Mouse (Mus musculus) right cerebral cortex, postnatal 25 days (tissue): ENCODE results near the gene Tldc2.

Source experiments
- DNase-seq: peaks from one replicate; pipeline ENCODE4 v3.0.0; 2022

Tldc2 gene

DNA sequence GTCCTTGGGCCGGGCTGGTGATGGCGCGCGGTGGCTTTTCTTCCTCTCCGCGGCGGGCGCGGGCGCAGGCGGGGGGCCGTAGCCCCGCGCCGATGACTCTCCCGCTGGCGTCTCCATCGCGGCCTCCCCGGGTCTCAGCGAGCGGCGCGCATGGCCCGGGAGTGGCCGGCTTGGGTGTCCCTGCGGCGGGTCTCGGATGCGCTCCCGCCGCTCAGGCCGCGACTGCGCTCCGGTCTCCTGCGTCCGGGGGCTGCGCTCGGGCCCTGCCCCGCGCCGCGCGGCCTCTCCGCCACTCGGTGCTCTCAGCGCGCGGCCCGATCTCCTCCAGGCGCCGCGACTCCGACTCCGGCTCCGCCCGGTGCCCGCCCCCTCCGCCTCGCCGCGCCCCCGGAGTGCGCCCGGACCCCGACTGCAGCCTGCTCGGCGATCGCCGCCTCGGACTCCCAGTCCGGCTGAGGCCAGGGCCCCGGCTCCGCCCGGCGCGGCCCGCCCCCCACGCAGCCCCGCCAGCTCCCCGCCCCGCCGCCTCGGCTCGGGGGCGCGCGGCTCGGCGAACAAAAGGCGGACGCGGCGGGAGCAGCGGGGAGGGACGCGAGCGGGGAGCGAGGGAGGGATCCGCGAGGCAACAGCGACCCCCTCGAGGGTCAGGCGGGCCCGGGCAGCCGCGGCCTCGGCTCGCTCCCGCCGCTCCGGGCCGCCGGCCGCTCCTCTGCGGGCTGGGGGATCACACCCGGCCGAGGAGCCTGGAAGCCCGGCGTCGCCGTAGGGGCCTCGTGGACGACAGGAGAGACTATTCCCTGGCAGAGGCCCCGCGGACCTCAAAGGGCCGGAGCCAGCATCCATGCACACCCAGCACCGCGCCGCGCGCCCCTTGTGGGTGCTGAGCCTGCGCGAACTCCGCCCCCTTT, 7.8 kb upstream of the Tldc2 start, which contains the start of gene Soga1:
TSS of gene Soga1 (minus strand) at position 462 of the 908 bp plus-strand sequence.
- DNase-seq = peak; percentile 86

DNA sequence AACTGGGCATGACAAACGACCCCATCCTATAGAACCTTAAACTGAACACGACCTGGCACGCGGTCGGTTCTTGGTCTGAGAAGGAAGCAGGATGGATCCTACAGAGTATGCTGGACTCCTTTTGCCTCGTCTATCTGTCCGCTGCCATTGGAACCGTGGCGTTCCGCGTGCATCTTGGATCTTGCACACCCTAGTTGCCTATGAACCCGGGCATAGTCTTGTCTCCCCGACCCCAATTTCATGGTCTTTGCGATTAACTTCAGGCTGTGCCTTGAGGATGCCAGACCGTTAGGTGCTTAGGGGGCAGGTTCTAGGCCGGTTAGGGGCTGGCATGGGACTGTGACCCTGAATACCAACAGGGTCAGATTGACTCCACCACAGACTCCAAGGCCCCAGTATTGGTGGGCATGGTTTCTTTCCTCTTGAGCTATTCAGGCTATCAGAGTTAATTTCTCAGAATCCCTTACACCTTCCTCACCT, 7.1 kb upstream of the Tldc2 start:
- no peak for DNase-seq

DNA sequence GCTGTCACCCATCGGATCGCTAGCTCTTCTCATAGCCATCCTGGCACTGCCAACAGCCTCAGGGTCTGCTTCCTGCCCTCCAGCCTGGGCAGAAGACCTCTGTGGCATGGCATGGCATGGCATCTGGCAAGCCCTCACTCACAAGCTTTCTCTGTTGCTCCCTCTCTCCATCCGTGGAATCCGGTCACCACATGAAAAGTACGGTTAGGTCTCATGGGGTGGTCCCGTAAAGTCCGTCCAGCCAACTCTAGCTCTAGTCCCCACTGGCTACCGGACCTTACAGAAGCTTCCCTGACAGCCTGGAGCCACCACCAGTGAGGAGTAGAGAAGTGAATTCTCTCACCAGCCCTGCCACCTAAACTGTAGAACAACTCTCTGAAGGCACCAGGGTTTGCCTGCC, 5.5 kb upstream of the Tldc2 start:
- DNase-seq = no peak

DNA sequence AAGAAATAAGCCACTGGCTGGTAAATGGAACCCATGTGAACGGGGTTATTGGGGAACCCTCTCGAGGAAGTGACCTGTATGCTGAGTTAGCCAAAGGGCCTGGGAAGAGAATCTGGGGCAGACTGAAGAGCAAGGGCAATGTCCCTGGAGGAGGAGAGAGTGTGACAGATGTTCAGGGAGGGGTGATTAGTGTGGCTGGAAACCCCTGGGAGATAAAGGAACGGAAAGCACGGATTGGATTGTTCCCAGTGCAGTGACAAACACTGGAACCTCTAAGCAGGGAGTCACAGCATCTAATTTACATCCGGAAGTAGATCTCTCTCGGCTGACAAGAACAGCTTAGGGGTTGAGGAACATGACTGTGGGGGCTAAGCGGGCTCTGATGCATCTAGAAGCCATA, 4.9 kb upstream of the Tldc2 start:
- no peak for DNase-seq

DNA sequence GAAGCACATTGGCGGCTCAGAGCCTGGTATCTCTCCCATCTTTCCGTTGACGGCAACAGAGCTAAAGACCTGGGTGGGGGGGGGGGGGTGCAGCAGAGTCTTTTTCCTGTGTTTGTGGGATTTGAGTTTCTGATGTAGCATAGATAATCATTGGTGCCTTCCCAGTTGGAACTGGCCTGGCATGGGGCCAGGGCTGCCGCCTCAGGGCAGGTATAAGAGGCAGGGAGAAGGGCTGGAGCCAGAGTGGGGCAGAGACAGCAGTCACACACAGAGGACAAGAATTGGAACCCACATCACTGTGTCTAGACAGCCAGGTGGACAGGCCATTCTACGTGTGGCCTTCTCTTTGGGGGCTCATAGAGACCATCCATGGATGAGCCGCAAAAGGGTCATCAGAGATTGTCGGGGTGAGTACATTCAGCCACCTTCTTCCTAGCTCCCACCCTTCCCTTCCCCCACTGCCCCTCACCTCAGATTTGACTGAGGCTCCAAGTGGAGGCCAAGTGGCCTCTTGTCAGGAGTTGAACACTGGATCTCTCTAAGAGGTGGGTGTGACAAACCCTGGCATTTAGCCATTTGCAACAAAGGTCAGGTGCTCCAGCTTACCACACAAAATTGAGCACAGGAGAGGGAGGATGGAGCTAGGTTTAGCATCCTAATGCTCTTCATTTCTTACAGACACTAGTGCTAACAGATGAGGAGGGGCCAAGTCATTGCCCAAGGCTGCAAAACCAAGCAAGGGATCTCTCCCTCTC, 1.8 kb upstream of the Tldc2 start:
- DNase-seq = no peak

DNA sequence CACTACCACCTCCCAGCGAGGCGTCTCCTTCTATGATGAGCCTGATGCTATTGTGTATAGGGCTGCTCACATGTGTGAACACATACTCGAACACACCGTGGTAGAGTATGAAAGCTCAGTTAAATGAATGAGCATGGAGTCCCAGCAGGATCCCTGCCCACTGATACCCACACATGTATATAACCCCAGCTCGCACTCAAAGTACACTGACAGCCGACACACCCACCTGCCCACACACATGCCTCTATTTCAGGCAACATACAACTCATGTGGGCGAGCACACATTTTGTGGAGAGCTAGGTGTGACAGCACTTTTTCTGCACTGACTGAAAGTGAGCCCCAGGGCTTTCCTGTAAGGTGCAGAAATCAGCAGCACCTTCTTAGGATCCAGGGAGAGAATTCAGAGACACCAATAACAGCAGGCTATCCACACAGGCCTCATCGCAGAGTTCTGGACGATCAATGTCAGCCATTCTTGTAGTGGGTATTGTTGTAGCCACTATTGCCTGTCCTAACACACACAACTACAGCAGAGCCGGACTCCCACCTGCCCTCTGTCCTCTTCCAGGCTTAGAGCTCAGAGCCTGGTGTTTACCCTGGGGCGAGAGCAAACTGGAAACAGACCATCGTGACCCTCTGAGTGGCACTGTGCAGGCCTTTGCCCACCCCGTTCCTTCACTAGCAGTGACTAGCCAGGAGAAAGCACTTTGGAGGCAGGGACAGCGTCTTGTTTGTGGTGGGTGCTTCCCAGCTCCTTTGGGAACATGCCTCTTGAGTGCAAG, 872 bp downstream of the Tldc2 start:
- peak; percentile 67 for DNase-seq

DNA sequence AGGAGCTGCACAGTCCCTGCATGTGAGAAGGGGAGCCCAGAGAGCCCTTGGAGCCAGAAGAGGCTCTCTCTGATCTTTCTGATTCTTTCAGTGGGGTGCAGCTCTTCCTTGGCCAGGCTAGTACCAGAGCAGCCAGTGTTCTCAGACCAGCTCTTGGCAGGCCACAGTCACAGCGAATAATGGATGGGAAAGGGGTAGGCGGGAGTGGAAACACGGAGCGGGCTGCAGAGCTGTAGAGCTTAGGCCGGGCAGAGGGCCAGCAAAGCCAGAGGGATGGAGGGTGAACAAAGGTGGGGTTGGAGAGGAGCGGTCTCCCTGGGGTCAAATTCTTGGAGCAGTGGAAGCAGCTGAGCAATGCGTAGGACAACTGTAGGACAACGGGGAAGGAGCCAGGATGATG, 5.2 kb downstream of the Tldc2 start:
- DNase-seq = no peak

DNA sequence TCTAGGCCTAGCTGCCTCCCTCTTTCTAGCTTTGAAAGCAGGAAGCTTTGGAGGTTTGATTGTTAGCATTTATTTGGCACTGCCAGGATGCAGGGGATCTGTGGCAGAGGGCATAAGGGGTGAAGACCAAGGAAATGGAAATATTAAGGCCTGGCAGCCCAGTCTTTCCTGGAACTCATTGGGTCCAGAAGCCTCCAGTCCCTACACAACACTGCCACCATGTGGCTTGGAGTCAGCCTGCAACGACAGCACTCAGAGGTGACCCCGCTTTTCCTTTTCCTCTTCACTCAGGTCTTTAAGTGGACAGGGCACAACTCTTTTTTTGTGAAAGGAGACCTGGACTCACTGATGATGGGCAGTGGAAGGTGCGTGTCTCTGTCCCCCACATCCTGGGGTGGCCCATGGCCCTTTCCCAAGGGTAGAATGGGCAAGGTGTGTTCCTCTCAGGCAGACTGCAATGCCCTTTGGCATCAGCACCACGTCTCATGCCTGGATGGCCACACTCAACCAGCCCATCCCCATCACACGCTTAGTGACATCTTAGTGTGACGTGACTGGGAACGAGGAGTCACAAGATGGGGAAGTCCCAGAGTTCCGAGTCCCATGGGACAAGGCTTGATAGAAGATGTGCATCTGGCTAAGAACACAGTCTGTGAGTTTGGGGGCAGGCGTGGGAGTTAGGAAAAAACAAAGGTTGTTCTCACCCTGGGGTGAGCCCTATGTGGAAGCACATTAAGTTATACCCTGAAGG, 8.3 kb downstream of the Tldc2 start:
- peak; percentile 52 for DNase-seq

DNA sequence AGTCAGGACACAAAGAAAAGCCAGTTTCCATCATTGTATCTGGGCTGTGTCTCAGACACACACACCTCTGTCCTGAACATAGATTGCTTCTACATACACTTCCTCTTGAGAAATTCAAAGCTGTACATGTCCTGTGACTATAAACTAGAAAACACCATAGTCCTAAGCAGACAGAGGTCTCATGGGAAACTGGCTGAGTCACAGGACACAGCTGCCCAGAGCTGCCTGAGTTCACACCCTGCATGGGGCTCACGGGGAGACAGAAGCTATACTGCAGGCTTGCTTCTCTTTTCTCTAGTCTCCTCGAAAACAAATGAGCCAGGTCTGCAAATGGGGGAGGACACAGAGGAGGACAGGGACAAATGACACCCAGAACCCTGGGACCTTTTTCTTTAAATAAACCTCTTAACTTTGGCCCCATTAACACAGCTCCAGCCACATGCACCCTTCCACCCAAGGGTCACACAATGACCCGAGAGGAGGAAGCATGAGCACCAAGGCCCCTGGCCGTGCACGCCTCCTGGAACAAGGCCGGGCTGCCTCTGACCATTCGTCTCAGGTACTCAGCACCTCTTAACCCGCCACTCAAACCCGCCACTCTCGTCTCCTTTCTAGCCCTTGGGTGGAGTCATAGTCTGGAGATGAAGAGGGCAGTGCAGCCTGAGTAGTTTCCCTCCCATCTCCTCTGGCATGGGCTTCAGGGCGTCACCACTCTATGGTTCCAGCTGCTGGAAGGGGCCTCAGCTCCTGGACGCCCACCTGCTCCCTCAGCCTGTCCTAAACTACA, 12.9 kb downstream of the Tldc2 start:
- DNase-seq = no peak

DNA sequence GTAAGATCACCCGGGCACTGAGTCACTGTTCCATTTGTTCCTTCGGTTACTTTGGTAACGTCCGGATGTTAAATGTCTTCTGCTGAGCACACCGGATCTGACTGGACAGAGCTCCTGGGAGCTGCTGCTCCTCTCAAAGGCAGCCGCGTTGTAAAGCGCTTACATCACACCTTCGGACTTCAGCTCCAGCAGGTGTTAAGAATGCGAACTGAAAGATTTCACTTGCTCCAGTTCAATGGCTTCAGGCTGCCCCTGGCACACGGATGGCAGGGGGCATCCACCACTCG, 13.4 kb downstream of the Tldc2 start:
- no peak for DNase-seq

DNA sequence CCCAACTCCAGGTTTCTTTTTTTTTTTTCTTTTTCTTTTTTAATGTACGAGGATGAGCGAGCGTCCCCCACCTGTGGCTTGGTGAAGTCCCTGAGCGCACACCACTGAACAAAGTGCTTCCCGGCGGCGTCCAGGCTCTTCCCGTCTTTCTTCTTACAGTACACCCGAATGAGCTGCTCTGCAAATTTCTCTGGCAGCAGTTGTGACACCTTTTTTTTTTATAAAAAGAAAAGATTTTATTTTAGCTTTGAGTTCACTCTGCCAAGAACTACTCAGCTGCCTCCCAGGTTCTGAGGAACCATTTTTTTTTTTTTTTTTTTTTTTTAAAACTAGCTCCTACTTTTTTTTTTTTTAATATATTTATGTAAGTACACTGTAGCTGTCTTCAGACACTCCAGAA, 14.8 kb downstream of the Tldc2 start:
- no peak for DNase-seq

DNA sequence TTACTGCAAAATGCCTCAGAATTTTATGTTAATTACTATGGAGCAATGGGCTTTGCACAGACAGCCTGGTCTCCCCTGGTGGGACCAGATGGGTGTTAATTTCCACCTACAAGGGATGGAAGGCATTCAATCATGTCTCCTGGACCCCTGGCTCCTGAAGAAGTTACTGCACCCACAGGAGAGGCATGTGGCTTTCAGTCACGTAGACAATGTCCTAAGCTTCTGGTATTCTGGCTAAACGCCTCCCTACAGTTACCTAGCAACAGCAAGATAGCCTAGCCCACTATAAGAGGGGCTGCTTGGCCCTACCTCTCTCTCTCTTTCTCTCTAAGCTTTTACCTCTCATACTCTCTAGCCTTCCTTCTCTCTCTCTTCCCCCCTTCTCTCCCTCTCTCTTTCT, 15.4 kb downstream of the Tldc2 start:
- no peak for DNase-seq

DNA sequence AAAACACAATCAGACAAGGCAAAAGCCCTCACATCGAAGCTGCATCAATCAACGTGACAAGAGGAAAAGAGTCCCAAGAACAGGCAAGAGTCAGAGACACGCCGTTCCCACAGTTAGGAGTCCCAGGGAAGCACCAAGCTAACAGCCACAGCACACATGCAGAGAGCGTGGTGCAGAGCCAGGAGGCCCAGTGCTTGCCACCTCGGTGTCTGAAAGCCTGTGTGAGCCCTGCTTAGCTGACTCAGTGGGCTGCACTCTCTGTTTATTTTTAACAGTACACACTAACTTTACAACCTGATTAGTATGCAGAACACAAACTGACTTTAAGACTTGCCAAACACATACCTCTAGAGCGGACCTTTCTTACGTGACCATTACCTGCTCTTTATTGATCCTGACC, 17.6 kb downstream of the Tldc2 start:
- no peak for DNase-seq

DNA sequence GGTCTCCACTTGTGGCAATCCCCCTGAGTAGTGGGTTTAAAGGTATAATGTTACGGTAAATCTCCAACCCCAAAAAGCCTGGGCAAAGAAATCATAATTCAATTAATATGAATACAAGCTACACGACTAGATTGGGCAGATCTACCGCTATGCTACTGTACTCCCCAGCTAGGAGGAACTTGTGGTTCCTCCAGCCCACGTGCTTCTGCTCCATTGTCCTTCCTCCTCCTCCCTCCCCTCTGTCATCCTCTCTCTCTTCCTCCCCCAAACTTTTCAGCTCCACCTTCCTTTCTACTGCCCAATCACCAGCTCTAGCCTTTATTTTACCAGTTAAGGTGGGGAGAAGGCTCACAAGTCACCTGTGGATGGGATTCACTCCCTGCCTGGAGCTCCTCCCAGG, 21.4 kb downstream of the Tldc2 start:
- DNase-seq = no peak

DNA sequence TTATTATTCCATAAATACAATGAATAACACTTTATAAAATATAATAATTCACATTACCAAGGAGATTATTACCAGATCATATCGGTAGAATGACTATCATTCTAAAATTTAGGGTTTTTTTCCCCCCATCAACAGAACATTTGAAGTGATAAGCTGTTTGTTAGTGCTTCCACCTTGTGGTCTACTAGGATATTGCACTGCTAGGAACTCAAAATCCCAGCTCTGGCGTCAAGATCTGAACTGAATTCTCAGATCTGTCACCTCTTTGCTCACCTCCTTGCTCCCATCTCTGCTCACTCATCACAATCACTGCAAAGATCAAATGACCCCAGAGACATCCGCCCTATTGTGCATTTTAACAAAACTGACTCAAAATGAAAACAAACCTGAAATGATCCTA, 30.1 kb downstream of the Tldc2 start:
- DNase-seq = no peak

DNA sequence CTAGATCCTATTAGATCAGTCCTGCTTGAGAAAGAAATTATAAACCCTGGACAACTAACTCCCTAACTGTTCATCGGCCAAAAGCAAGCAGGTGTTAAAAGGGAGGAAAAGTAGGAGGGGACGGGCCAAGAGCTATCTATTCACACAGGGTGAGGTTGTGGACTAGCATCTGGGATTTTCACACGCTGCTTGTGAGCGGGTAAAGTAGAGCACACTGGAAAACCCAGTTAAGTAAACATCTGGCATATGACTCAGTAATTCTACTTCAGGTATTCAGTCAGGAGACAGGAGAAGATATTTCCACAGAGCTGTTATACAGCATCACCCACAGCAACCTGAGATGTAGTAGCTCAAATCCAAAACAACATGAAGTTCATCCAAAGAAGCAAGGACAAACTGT, 31.7 kb downstream of the Tldc2 start:
- no peak for DNase-seq

DNA sequence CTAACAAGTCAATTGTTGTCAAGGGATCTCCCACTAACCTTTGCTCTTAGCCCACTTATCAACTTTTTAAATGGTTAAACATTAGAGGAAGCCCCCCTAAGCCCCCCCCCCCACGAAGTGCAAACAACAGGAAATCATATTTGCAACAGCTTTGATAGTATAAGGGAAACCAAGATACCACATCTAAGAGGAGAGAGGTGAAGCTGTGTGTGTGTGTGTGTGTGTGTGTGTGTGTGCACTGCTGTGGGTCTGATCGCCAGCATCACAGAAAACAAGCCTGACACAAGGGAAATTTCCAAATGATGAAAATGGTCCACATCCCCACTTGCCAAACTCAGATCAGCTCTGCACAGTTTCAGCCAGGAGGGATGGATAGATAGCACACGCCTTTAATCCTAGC, 32.2 kb downstream of the Tldc2 start:
- no peak for DNase-seq

DNA sequence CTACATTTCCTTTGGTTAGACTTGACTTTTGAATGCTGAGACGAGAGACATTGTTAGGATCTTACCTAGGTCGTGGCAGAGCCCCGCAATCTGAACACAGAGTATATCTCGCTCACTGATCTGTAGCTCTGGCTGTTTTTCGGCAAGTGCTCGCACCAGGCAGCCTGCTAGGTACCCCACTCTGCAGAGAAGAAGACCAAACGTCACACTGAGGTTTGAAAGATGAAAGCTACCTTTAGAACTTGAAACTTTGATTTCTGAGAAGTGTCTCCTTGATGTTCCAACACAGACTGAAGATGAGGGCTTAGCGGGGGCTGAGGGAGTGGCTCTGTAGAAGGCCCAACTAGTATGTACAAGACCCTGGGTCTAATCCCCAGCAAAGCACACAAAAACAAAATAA, 34.9 kb downstream of the Tldc2 start:
- no peak for DNase-seq

DNA sequence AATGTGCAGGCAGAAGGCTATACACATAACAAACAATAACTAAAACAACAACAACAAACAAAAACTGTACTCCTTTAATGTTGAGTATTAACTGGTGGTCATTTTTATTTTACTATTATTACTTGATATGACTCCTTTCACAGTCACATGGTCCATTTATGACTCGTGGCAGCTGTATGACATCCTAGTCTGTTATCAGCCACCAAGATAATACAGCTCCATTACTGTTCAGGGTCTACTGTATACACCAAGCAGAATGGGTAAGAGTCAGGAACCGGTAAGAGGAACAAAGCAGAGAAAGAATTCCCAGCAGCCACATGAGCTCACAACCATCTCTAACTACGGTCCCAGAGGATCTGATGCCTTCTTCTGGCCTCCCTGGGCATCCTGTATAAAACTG, 38.4 kb downstream of the Tldc2 start:
- no peak for DNase-seq

DNA sequence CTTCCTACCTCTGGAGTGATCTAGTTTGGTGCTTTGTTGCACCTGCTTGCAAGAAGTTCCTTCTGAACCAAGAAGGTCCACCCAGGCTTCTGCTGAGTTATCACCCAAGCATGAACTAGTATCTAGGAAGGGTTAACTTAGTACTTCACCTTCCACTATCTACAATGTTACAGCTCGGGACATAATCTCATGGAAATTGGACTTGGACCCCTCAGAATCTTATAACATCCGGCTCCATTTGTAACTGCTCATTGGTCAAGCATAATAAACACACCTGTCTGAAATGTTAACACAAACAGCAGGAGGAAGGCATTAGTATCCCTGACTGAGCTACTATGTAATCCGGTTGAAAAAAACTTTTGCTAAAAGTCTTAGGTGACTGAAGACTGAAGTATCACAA, 40.5 kb downstream of the Tldc2 start:
- DNase-seq = no peak

DNA sequence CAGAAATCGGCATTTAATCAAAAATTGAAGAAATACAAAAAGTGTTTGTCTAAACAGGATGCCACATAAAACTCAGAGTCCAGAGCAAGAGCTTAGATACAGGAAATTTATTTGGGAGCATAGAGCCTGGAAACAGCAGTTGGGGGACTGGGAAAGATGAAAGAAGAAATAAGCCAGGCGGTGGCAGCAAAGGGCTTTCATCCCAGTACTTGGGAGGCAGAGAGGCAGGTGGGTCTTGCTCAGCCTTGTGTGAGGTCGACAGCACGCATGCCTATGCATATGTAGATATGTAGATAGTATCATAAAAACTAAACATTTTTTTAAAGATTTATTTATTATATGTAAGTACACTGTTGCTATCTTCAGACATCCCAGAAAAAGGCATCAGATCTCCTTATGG, 41.2 kb downstream of the Tldc2 start:
- no peak for DNase-seq

DNA sequence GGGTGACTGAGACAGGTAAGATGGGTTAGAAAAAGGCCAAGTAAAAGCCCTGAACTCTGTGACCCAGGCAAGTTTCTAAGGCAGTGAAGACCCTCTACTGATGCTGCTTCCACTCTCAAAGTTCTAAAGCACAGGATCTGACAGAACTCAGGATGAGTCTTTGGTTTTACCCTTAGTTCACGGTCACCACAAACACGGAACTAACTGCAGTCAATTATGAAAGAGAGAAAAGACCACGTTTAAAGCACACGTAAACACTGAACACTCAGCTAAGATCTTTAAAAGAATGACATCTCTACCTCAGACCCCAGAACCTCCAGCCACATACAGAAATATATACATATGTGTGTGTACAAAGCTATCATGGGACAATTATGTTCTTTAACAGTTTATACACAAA, 42.2 kb downstream of the Tldc2 start:
- DNase-seq = no peak
